Mouse (Mus musculus): ENCODE results near the gene Speer4f1.
"Not testable (repeated sequence)": the region's sequence is repeated elsewhere in the genome, so short reads cannot be mapped to it uniquely, and the experiment has no call there.

Speer4f1 gene

DNA sequence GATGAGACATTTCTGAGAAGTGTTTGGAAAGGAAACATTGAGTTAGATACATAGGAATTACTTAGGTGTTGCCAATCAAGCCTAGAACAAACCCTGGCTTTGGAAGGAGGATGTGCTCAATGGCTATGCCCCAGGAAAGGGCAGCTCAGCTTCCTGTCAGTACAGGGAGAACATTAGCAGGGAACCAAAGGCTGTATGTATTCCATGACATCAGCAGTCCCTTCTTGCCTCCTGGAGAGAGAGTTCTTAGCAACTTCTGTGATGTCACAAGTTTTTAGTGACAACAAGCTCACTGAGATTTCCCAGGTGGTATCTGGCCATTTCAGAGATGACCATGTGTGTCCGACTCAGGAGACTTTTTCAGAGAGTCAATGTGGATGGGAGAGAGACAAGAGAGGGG is at the start of gene Speer4f1:
Gene Speer4f1, plus strand, starts transcription at position 301 of the 400 bp plus-strand sequence.
- DNase-seq: not testable (repeated sequence)

GRCm38 (mm10) chr5:17426930-17427329 is 49.0 kb upstream of the Speer4f1 start:
- DNase-seq: no peak

DNA sequence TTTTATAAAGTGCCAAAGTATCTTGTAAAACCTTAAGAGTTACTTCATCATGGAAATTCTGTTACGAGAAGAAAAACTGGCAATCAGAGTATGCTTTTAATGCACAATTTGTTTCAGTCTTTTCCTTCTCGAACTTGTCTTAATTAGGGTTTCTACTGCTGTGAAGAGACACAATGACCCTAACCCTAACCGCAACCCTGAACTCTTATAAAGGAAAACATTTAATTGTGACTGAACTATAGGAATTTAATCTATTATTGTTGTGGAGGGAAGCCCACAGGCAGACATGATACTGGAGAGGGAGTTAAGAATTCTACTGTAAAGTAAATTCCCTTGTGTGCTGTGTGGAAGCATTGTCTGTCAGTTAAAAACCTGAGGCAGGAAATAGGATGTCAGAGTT is 41.2 kb upstream of the Speer4f1 start:
- no peak for DNase-seq

- DNase-seq: peak; percentile 17
Measured at GRCm38 (mm10) chr5:17436209-17436608, 39.7 kb upstream of the Speer4f1 start.

DNA sequence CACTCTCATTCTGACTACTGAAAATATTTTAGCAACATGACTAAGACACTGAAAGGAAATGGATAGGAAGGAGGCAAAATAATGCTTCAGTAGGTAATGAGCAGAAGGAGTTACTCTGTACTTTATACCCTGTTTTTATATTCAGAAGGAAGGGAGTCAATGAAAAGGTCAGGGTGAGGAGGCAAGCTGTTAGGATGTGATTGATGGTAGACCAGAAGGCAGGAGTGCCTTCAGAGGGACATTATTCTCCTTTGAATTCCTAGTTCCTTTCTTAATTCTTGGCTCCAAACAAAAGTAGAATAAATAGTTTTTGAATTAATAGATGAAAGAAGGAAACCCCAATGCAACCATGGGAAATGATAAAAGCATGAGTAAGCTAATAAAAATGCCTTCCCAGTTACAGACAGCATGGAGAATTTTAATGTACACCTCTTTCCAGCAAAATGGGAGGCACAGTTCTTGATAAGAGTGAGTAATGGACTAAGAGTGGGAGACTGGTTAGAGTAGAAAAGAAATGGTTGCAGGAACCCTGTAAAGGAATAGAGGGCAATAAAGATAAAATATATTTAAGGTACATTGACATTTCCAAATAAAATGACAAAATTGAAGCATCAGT is 36.3 kb upstream of the Speer4f1 start:
- no peak for DNase-seq

DNA sequence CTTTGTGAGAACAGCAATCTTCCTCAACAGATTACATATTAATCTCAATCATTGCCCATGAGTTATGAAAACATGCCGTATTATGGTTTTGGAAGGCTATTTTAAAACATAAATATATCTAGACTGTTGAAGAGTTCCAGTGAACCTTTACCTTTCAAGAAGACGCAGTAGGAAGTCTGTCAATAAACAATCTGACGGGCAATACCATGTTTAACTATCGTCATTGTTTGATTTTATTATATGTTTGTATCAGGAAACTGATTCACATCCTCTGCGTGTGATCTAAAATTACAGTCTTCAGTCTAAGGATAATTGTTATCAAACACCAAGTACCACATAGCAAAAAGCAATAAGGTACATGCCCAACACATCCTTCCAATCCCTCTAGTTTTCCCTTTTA is 21.8 kb upstream of the Speer4f1 start:
- DNase-seq: no peak

DNA sequence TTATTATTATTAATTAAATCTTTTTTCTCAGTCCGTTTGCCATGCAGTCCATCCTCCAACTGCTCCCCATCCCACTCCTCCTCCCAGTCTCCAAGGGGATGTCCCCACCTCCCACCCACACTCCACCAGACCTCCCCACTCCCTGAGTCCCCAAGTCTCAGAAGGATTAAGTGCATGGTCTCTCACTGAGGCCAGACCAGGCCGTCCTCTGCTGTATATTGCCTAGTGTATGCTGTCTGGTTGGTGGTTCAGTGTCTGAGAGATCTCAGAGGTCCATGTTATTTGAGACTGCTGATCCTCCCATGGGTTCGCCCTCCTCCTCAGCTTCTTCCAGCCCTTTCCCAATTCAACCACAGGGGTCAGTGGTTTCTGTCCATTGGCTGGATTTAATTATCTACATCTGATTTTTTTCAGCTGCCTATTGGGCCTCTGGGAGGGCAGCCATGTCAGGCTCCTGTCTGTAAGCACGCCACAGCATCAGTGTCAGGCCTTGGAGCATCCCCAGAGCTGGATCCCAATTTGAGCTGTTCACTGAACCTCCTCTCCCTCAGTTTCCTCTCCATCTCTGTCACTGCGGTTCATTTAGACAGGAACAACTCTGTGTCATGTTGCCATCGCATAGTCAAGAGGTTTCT is 20.8 kb upstream of the Speer4f1 start:
- DNase-seq: peak; percentile 7

DNA sequence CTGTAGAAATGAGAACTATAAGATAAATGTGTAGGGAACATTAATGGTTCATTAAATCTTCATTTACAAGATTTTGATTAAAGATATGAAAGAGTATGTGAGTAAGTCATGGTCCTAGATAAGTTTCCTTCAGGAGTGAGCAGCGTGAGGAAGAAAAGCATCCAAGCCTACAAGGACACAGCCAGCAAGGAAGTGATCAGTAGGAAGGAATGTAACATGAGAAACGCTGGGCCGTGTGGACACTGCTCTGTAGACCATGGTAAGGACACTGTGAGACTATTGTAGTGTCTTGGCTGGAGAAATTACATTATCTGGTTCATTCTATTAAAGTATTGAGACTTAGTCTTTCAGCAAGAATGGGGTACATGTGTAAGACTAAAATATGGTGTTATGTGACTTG is 19.2 kb upstream of the Speer4f1 start:
- DNase-seq: no peak

- not testable (repeated sequence) for DNase-seq
Measured at GRCm38 (mm10) chr5:17468120-17468519, 7.8 kb upstream of the Speer4f1 start.

- DNase-seq: no peak
Measured at GRCm38 (mm10) chr5:17476476-17476875, 578 bp downstream of the Speer4f1 start.

GRCm38 (mm10) chr5:17489894-17490293 is 14.0 kb downstream of the Speer4f1 start:
- DNase-seq: no peak

DNA sequence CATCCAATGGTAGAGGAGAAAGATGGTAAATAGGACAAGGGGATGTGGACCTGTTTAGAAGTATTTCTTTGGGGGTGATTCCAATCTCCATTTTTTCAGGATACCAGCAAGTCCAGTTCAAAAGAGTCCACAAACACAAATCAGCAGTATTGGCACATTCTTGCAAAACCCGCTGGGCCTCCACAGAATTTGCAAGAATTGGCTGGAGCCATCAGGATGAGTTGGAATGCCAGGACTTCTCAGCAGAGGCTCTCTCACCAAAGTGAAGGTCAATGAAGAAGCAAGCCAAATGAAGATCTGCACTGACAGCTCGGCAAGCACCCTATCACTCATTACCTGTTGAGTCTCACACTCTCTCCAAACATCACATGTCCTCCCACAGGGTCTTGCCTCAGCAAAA is 19.7 kb downstream of the Speer4f1 start:
- no peak for DNase-seq

DNA sequence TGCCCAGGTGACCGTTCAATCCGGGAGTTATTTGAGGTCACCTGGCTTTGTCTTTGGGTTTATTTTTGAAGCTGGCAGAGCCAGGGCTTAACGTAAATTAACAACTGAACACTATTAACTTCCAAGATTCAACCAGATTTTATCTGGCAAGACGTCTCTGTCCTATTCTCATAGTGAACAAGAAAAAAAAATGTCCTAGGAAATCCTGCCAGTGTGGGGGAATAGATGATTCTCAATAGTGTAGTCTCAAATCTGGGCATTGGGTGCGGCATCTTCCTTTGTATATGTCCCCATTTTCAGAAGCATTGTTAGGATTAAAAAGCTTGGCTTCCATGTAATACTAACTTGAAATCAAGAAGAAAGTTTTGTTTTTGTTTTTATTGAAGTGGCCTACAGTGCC is 20.8 kb downstream of the Speer4f1 start:
- no peak for DNase-seq

GRCm38 (mm10) chr5:17499873-17500329 is 24.0 kb downstream of the Speer4f1 start:
- no peak for DNase-seq

DNA sequence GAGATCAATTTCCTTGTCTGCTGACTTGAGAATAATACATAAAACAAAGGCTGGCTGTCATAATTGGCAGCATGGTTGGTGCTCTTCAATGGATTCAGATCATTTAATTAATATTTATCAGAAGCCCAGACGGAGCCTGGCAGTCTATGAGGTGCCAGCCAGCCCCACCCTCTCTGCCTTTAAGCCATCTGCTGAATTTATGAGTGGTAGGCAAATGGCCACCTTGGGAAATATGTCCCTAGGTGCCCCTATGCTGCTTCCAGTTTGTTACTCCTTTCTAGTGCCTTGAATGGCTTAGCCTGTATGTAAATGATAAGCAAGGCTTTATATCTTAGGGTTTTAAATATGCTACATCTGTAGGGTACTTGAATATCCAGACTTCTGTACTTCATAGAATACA is 25.0 kb downstream of the Speer4f1 start:
- DNase-seq: no peak

GRCm38 (mm10) chr5:17505540-17505939 is 29.6 kb downstream of the Speer4f1 start:
- DNase-seq: no peak

DNA sequence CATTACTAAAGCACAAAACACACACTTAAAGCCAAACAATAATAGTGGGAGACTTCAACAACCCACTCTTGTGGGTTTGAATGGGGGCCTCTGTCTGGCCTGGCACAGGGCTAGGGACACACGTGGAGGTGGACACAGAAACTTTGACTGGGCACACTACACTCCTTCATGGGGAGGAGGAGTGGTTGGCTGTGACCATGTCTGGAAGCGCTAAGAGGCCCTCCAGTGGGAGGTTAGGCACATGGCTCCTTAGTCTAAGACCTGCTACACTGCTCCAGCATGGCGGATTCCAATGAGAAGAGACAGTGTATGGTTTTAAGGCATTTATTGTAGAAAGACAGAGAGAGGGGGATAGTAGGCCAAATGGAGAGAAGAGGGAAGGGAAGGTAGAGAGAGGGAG is 32.1 kb downstream of the Speer4f1 start:
- no peak for DNase-seq
